Mouse (Mus musculus) cerebellum, adult 2 months (tissue): Measurements from ENCODE around the gene Stxbp4. TPM values are rescaled to one million over a fixed set of nuclear protein-coding genes. Genes with fewer than 3 reads are reported as not detected.

Experiments
- DNase-seq, 2 experiments: peaks; one replicate each; pipeline ENCODE4 v3.0.0; 2021
- H3K27ac ChIP-seq: fragments of 200-500 bp; 2 replicates; pipeline ENCODE4 v1.5.1; 2012; ENCODE audit warnings: low read length, control low read depth, inconsistent platforms; ENCODE audit not compliant: insufficient read depth
- H3K27me3 ChIP-seq: fragments of 200-500 bp; 2 replicates; pipeline ENCODE4 v1.6.1; 2012; ENCODE audit warnings: inconsistent platforms, mild to moderate bottlenecking, low read length, moderate library complexity; ENCODE audit not compliant: control insufficient read depth, insufficient read depth
- H3K4me1 ChIP-seq: fragments of 200-500 bp; 2 replicates; pipeline ENCODE4 v1.6.1; 2011; ENCODE audit warnings: low read length; ENCODE audit not compliant: control insufficient read depth, insufficient read depth
- H3K4me3 ChIP-seq: fragments of 200-500 bp; replicated peaks from 2 replicates; pipeline ENCODE3; 2011; ENCODE audit warnings: mild to moderate bottlenecking, low read depth, low read length, control low read depth; ENCODE audit not compliant: insufficient read depth
- CTCF ChIP-seq: fragments of 200-500 bp; IDR thresholded peaks from 2 replicates; pipeline ENCODE4 v1.5.1; 2011; ENCODE audit warnings: low read depth, mild to moderate bottlenecking, control low read depth, low read length, moderate library complexity, borderline replicate concordance; ENCODE audit not compliant: insufficient read depth
- POLR2A ChIP-seq: fragments of 200-500 bp; IDR thresholded peaks from 2 replicates; pipeline ENCODE4 v1.6.1; 2011; ENCODE audit warnings: low read length, control low read depth, borderline replicate concordance; ENCODE audit not compliant: insufficient read depth
- WGBS: fragments of 180-500 bp; shearing (Covaris S2); methylation state at CpG from one replicate; pipeline ENCODE4 v1.1.7; 2018; 5-methylcytosine and 5-hydroxymethylcytosine counted together
- polyA plus RNA-seq: library from polyadenylated mRNA; depleted of rRNA; stranded (reverse); fragments of >200 nt; gene quantifications from 2 replicates; pipeline ENCODE4 v1.2.3, GENCODE M21; 2012; rRNA removed

Stxbp4 gene
- 7.4 and 8.1 TPM in 2 replicates for polyA plus RNA-seq

- peak; percentile 94 to 95 for DNase-seq
- peak within 1 kb of the TSS; percentile 90 for H3K27ac ChIP-seq
- H3K27me3 ChIP-seq = no peaks in the 10 kb centered on the region
- H3K4me1 ChIP-seq = no peaks in the 10 kb centered on the region
- TF ChIP-seq POLR2A (peak; percentile 74), CTCF (peak; percentile 37; the same call in 1 of the 2 replicates)
- under 1% methylated on average over 48 of the region's 48 CpGs for WGBS
- peak within 1 kb of the TSS; percentile 89 for H3K4me3 ChIP-seq
These were observed at the start of gene Stxbp4, which contains the start of gene Cox11 for GRCm38 (mm10) chr11:90637440-90638311. Gene Stxbp4, minus strand, starts transcription at chr11:90638084. Gene Cox11, plus strand, starts transcription at chr11:90638173.

GRCm38 (mm10) chr11:90687040-90687439, 49.2 kb upstream of the Stxbp4 start:
- Histone ChIP-seq H3K27ac (no peak overlapping the region), H3K4me1 (no peaks in the 10 kb centered on the region), H3K4me3 (peak overlapping the region; percentile 90), H3K27me3 (no peaks in the 10 kb centered on the region; the same call in 1 of the 2 replicates)
- no peak for DNase-seq
- 1% methylated on average over 17 of the region's 17 CpGs for WGBS
- TF ChIP-seq CTCF (no peak), POLR2A (no peak)

DNA sequence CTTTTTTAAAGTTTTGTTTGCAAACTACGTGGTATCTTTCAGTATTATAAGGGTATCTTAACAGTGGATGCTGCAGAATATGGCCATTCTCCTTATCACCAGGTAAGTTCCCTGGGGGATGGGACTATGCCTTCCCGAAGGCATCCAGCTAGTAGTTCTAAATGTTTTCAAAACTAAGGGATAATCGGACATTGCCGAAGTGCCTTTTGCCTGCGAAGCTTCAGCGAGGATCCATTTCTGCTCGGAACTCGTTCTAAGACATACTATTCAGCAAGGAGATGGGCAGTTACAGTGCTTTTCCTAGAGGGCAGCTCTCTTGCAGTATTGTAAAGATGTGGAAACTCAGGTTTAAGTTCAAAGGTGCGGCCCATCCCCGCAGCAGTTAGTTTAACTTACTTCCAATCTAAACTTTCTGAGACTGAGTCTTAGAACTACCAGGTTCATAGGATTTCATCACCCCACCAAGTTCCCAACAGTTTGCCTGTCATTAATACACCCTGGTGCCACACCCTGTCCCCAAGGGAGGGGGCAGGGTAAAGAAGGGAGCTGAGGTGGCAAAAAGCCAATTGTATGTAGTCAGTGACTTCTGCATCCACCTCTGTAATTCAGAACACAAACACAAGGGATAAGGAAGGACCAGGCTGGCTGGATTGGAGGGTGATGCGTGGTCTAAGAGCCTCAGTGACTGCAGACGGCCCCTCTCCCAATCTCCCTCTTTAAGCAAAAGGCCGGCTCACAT, 48.6 kb upstream of the Stxbp4 start:
- WGBS = 74% methylated on average over 13 of the region's 13 CpGs
- Histone ChIP-seq H3K27me3 (no peaks in the 10 kb centered on the region; the same call in 1 of the 2 replicates), H3K27ac (no peak overlapping the region), H3K4me3 (peak overlapping the region; percentile 90), H3K4me1 (no peaks in the 10 kb centered on the region)
- no peak for TF ChIP-seq CTCF
- TF ChIP-seq POLR2A = no peak
- DNase-seq = peak in 1 of 2 experiments; percentile 12

- DNase-seq = no peak
- H3K27ac ChIP-seq = no peak overlapping the region
- no peaks in the 10 kb centered on the region; the same call in 1 of the 2 replicates for H3K27me3 ChIP-seq
- no peak overlapping the region for H3K4me3 ChIP-seq
- 80% methylated on average over 6 of the region's 6 CpGs for WGBS
- H3K4me1 ChIP-seq = no peaks in the 10 kb centered on the region
- TF ChIP-seq CTCF (no peak), POLR2A (no peak)
These were observed 47.3 kb upstream of the Stxbp4 start for GRCm38 (mm10) chr11:90685196-90685595.

DNA sequence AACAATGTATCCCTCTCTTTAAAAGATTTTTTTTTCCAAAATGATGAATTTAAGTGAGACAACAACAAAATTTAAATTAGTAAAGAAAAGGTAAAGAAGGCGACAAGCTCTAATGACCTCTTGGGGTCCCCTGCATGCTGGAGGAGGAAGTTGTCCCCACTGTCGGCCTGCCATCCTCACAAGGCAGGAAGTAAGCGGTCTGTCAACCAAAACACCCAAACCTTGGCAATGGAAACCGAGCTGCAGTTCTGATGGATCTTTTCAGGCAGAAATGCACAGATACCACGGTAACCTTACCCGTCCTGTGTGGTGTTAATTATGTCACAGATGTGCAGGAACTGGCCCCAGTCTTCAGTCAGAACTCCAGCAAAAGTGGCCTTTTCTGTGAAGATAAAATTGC, 46.9 kb upstream of the Stxbp4 start:
- TF ChIP-seq CTCF (no peak), POLR2A (no peak)
- no peak for DNase-seq
- Histone ChIP-seq H3K27me3 (no peaks in the 10 kb centered on the region; the same call in 1 of the 2 replicates), H3K4me1 (no peaks in the 10 kb centered on the region), H3K27ac (no peak overlapping the region), H3K4me3 (no peak overlapping the region)
- 57% methylated on average over 6 of the region's 6 CpGs for WGBS

GRCm38 (mm10) chr11:90681171-90681570, 43.3 kb upstream of the Stxbp4 start:
- Histone ChIP-seq H3K27ac (no peak overlapping the region), H3K4me3 (no peak overlapping the region), H3K27me3 (no peaks in the 10 kb centered on the region), H3K4me1 (no peaks in the 10 kb centered on the region)
- no peak for TF ChIP-seq POLR2A
- DNase-seq = no peak

DNA sequence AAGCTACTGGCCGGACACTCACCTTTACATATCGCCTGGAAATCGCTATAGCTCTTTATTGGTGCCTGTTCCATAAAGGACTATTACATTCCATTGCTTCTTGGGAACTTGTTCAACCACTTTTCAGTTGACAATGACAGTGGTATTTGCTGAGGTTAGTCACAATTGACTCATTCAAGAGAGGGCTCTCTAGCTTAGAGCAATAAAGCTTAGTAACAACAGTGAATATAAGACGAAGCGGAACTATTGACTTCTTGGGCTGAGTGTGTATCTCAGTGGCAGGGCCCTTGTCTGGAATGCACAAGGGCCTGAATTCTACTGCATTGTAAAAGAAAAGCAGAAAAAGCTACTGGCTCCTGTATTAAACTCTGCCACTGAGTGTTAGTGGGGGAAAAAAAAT, 40.7 kb upstream of the Stxbp4 start:
- 92% methylated on average over 5 of the region's 5 CpGs for WGBS

DNA sequence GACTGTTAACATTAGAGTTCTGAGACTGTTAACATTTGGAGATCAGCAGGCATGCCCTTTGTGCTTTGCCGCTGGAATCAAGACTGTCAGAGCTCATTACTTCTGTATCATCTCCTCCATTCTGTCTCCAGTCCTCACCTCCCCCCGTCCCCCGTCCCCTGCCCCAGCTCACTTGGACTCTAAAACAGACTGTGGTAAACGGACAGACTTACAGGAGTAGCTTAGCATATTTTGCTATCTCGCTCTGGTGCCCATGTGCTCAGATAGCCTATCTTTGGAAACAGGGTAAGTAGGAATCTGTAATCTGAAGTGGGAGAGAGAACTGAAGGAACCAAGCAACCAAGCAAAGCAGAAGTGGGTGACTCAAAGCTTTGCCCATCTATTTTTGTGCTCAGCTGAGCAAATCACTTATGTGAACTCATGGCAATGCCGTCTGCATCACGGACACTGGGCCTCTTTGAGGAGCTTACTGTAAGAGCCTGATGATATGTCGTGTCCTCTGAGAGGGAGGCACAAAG, 39.9 kb upstream of the Stxbp4 start:
- TF ChIP-seq CTCF (no peak), POLR2A (no peak)
- Histone ChIP-seq H3K27ac (no peak overlapping the region), H3K4me3 (no peak overlapping the region), H3K4me1 (no peaks in the 10 kb centered on the region), H3K27me3 (no peaks in the 10 kb centered on the region)
- DNase-seq = no peak
- 34% methylated on average over 8 of the region's 8 CpGs for WGBS

More for the DNA sequence above, 40.7 kb upstream of the Stxbp4 start:
- Histone ChIP-seq H3K4me1 (no peaks in the 10 kb centered on the region), H3K27ac (no peak overlapping the region), H3K4me3 (no peak overlapping the region), H3K27me3 (no peaks in the 10 kb centered on the region)
- no peak for DNase-seq
- TF ChIP-seq CTCF (no peak), POLR2A (no peak)
